Mouse (Mus musculus) hindbrain, embryonic 12.5 days (tissue): ENCODE measurements around the gene Slc38a10. TPM values are rescaled to one million over a fixed set of nuclear protein-coding genes. Genes with fewer than 3 reads are reported as not detected.

ENCODE experiments used
- ATAC-seq: fragments of 200-750 bp; cut with Nextera tagmentation; 2 replicates; pipeline ENCODE4 v1.8.0; 2017; ENCODE audit warnings: moderate TSS enrichment; ENCODE audit not compliant: low FRiP score
- H3K27ac ChIP-seq: fragments of 300-500 bp; sonication (generic); 2 replicates; pipeline ENCODE4 v1.5.1; 2016; ENCODE audit warnings: mild to moderate bottlenecking
- H3K27me3 ChIP-seq: fragments of 300-500 bp; sonication (generic); 2 replicates; pipeline ENCODE4 v1.6.1; 2016; ENCODE audit warnings: mild to moderate bottlenecking
- H3K36me3 ChIP-seq: fragments of 300-500 bp; sonication (generic); 2 replicates; pipeline ENCODE4 v1.6.1; 2016; ENCODE audit warnings: mild to moderate bottlenecking
- H3K4me1 ChIP-seq: fragments of 300-500 bp; sonication (generic); 2 replicates; pipeline ENCODE4 v1.6.1; 2016
- H3K4me2 ChIP-seq: fragments of 300-500 bp; sonication (generic); replicated peaks from 2 replicates; pipeline ENCODE4 v1.6.1; 2016; ENCODE audit warnings: mild to moderate bottlenecking
- H3K4me3 ChIP-seq: fragments of 300-500 bp; sonication (generic); 2 replicates; pipeline ENCODE4 v1.5.1; 2016; ENCODE audit warnings: mild to moderate bottlenecking
- H3K9ac ChIP-seq: fragments of 300-500 bp; sonication (generic); 2 replicates; pipeline ENCODE4 v1.6.1; 2016; ENCODE audit warnings: mild to moderate bottlenecking, moderate library complexity
- H3K9me3 ChIP-seq: fragments of 300-500 bp; sonication (generic); replicated peaks from 2 replicates; pipeline ENCODE4 v1.6.1; 2016; ENCODE audit warnings: mild to moderate bottlenecking
- WGBS: fragments of 180-500 bp; shearing (Covaris S2); methylation state at CpG from one replicate; pipeline ENCODE4 v1.1.7; 2016; 5-methylcytosine and 5-hydroxymethylcytosine counted together
- polyA plus RNA-seq: library from polyadenylated mRNA; unstranded; fragments of >200 nt; fragmentation: Nextera tagmentation; extraction: Ambion mirVana; gene quantifications from 2 replicates; pipeline ENCODE4 v1.2.1, GENCODE M21; 2016

Slc38a10 gene
- polyA plus RNA-seq, 1 experiment from 2014 or later = 121 TPM

GRCm38 (mm10) chr11:120149510-120150200, 1.5 kb downstream of the Slc38a10 start:
- Histone ChIP-seq H3K4me1 (peaks cover 28% of the 10 kb centered on the region), H3K27ac (0 out of 2 replicates have a peak overlapping the region, but pooled peaks have one; percentile 12), H3K4me2 (peak overlapping the region; percentile 78), H3K36me3 (peaks cover 4% of the 10 kb centered on the region; the same call in 1 of the 2 replicates), H3K9me3 (no peaks in the 10 kb centered on the region), H3K9ac (peak overlapping the region; percentile 83), H3K4me3 (peak overlapping the region; percentile 89), H3K27me3 (no peaks in the 10 kb centered on the region)
- ATAC-seq = no peak
- WGBS = 45% methylated on average over 6 of the region's 6 CpGs

- WGBS = 89% methylated on average over 8 of the region's 8 CpGs
- Histone ChIP-seq H3K4me2 (no peak overlapping the region), H3K4me3 (no peak overlapping the region), H3K27ac (no peak overlapping the region), H3K9me3 (no peaks in the 10 kb centered on the region), H3K27me3 (no peaks in the 10 kb centered on the region), H3K4me1 (peaks cover 36% of the 10 kb centered on the region), H3K36me3 (peaks cover 9% of the 10 kb centered on the region), H3K9ac (no peak overlapping the region)
- no peak for ATAC-seq
Observed at GRCm38 (mm10) chr11:120148201-120148855, 2.8 kb downstream of the Slc38a10 start.

- 74% methylated on average over 13 of the region's 13 CpGs for WGBS
- Histone ChIP-seq H3K4me3 (no peak overlapping the region), H3K9me3 (no peaks in the 10 kb centered on the region), H3K4me1 (peaks cover 23% of the 10 kb centered on the region), H3K9ac (no peak overlapping the region), H3K36me3 (peaks cover 19% of the 10 kb centered on the region), H3K4me2 (no peak overlapping the region), H3K27me3 (no peaks in the 10 kb centered on the region), H3K27ac (0 out of 2 replicates have a peak overlapping the region, but pooled peaks have one; percentile 30)
- no peak for ATAC-seq
Observed at GRCm38 (mm10) chr11:120143708-120144497, 7.2 kb downstream of the Slc38a10 start.

GRCm38 (mm10) chr11:120142601-120143051, 8.5 kb downstream of the Slc38a10 start:
- no peak overlapping the region for H3K9ac ChIP-seq
- no peak overlapping the region for H3K27ac ChIP-seq
- no peaks in the 10 kb centered on the region for H3K27me3 ChIP-seq
- ATAC-seq = no peak
- no peak overlapping the region for H3K4me3 ChIP-seq
- H3K36me3 ChIP-seq = peaks cover 23% of the 10 kb centered on the region
- 79% methylated on average over 3 of the region's 3 CpGs for WGBS
- peaks cover 26% of the 10 kb centered on the region for H3K4me1 ChIP-seq
- no peaks in the 10 kb centered on the region for H3K9me3 ChIP-seq
- no peak overlapping the region for H3K4me2 ChIP-seq

GRCm38 (mm10) chr11:120140255-120140654, 10.9 kb downstream of the Slc38a10 start:
- Histone ChIP-seq H3K36me3 (peaks cover 32% of the 10 kb centered on the region), H3K4me2 (no peak overlapping the region), H3K27ac (no peak overlapping the region), H3K9me3 (no peaks in the 10 kb centered on the region), H3K27me3 (no peaks in the 10 kb centered on the region), H3K4me1 (peaks cover 40% of the 10 kb centered on the region), H3K4me3 (no peak overlapping the region), H3K9ac (no peak overlapping the region)
- WGBS = 76% methylated on average over 6 of the region's 6 CpGs
- no peak for ATAC-seq

GRCm38 (mm10) chr11:120139309-120139731, 11.8 kb downstream of the Slc38a10 start:
- Histone ChIP-seq H3K4me3 (no peak overlapping the region), H3K4me1 (peaks cover 34% of the 10 kb centered on the region), H3K9ac (no peak overlapping the region), H3K27me3 (no peaks in the 10 kb centered on the region), H3K27ac (no peak overlapping the region), H3K9me3 (no peaks in the 10 kb centered on the region), H3K36me3 (peaks cover 41% of the 10 kb centered on the region), H3K4me2 (no peak overlapping the region)
- ATAC-seq = no peak
- WGBS = 89% methylated on average over 10 of the region's 10 CpGs

- no peak for ATAC-seq
- Histone ChIP-seq H3K4me1 (peaks cover 27% of the 10 kb centered on the region), H3K27ac (no peak overlapping the region), H3K36me3 (peaks cover 49% of the 10 kb centered on the region), H3K27me3 (no peaks in the 10 kb centered on the region), H3K4me3 (no peak overlapping the region), H3K9me3 (no peaks in the 10 kb centered on the region), H3K4me2 (no peak overlapping the region), H3K9ac (no peak overlapping the region)
- WGBS = 52% methylated on average over 5 of the region's 5 CpGs
Observed at GRCm38 (mm10) chr11:120137625-120138004, 13.5 kb downstream of the Slc38a10 start.

- H3K9ac ChIP-seq = no peak overlapping the region
- no peak overlapping the region for H3K4me3 ChIP-seq
- peak overlapping the region; percentile 30; the same call in 1 of the 2 replicates for H3K27ac ChIP-seq
- 71% methylated on average over 23 of the region's 23 CpGs for WGBS
- peaks cover 23% of the 10 kb centered on the region for H3K4me1 ChIP-seq
- no peak for ATAC-seq
- H3K36me3 ChIP-seq = peaks cover 55% of the 10 kb centered on the region
- no peaks in the 10 kb centered on the region for H3K27me3 ChIP-seq
- no peaks in the 10 kb centered on the region for H3K9me3 ChIP-seq
- H3K4me2 ChIP-seq = no peak overlapping the region
Observed at GRCm38 (mm10) chr11:120136796-120137624, 14.1 kb downstream of the Slc38a10 start.

- Histone ChIP-seq H3K9me3 (no peaks in the 10 kb centered on the region), H3K9ac (no peak overlapping the region), H3K4me2 (no peak overlapping the region), H3K4me1 (peaks cover 23% of the 10 kb centered on the region), H3K36me3 (peaks cover 63% of the 10 kb centered on the region), H3K4me3 (no peak overlapping the region), H3K27me3 (no peaks in the 10 kb centered on the region), H3K27ac (no peak overlapping the region; the same call in 1 of the 2 replicates)
- 84% methylated on average over 8 of the region's 8 CpGs for WGBS
- ATAC-seq = no peak
Observed at GRCm38 (mm10) chr11:120136195-120136594, 15.0 kb downstream of the Slc38a10 start.

- H3K9me3 ChIP-seq = no peaks in the 10 kb centered on the region
- peaks cover 23% of the 10 kb centered on the region for H3K4me1 ChIP-seq
- WGBS = 94% methylated on average over 9 of the region's 9 CpGs
- H3K27me3 ChIP-seq = no peaks in the 10 kb centered on the region
- H3K9ac ChIP-seq = 0 out of 2 replicates have a peak overlapping the region, but pooled peaks have one; percentile 18
- no peak overlapping the region for H3K27ac ChIP-seq
- no peak overlapping the region for H3K4me3 ChIP-seq
- no peak for ATAC-seq
- peaks cover 69% of the 10 kb centered on the region for H3K36me3 ChIP-seq
- H3K4me2 ChIP-seq = no peak overlapping the region
Observed at GRCm38 (mm10) chr11:120134847-120135530, 16.2 kb downstream of the Slc38a10 start.

GRCm38 (mm10) chr11:120134148-120134547, 17.0 kb downstream of the Slc38a10 start:
- Histone ChIP-seq H3K9me3 (no peaks in the 10 kb centered on the region), H3K4me1 (peaks cover 23% of the 10 kb centered on the region), H3K36me3 (peaks cover 74% of the 10 kb centered on the region), H3K4me3 (no peak overlapping the region), H3K4me2 (no peak overlapping the region), H3K9ac (no peak overlapping the region), H3K27ac (no peak overlapping the region), H3K27me3 (no peaks in the 10 kb centered on the region)
- WGBS = 96% methylated on average over 5 of the region's 5 CpGs
- no peak for ATAC-seq
